Mouse (Mus musculus) layer of hippocampus, adult 2 months (tissue): ENCODE data around the gene Ghrhr. TPM values are rescaled to one million over a fixed set of nuclear protein-coding genes. Genes with fewer than 3 reads are reported as not detected.
A peak's percentile ranks its signal among the peaks of the same experiment; 100 is the strongest.

Experiments used
- DNase-seq, 2 experiments: peaks; one replicate each; pipeline ENCODE4 v3.0.0; 2022; ENCODE audit warnings: low spot score in 2 of 2
- H3K27ac ChIP-seq: fragments of 200-600 bp; 2 replicates; pipeline ENCODE4 v1.8.1; 2022
- H3K4me3 ChIP-seq: fragments of 200-600 bp; 2 replicates; pipeline ENCODE4 v1.8.1; 2022; ENCODE audit warnings: mild to moderate bottlenecking
- CTCF ChIP-seq: fragments of 200-600 bp; conservative IDR thresholded peaks from 2 replicates; pipeline ENCODE4 v1.8.1; 2022; ENCODE audit warnings: antibody characterized with exemption, mild to moderate bottlenecking, moderate library complexity
- total RNA-seq, 2 experiments: library from RNA; stranded (reverse); gene quantifications; 2 replicates each; pipeline ENCODE4 v1.2.3; 2021

Gene Ghrhr
- total RNA-seq, 2 experiments from 2014 or later, result not detected

DNA sequence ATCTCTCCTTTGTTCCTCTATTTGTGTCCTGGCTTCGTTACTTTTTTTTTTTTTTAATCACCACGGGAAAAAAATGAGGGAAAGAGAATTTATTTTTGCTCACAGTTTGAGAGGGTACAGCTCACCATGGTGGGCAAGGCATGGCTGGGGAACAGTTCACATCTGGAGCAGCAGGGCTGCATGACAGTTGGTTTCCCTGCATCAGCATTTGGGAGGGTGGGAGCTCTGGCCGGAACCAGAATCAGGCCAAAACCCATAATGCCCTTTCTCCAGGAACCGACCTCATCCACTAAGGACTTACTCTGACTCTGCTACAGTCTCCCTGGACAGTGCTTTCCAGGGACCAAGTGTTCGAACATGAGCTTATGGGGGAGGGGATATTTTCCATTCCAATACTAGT lies 13.2 kb downstream of the Ghrhr start:
- Histone ChIP-seq H3K4me3 (no peak overlapping the region), H3K27ac (no peak overlapping the region)
- no peak for DNase-seq
- no peak for TF ChIP-seq CTCF

DNA sequence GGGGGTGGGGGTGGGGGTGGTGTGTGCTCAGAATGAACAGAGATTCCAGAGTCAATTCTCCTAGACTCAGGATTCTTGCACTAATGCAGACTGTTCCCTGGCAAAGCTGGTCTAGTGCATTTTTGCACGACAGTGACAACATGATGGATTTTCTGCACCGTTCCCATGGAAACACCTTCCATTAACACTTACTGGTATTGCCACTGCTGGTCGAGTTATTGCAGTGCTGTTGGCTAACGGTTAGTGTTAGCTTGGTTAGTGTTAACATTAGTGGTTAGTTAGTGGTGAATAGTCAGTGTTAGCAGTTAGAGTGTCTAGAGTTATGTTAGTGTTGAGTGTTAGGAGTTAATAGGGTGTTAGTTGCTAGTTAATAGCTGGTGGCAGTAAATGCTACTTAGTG lies 15.7 kb downstream of the Ghrhr start:
- H3K27ac ChIP-seq, result peak overlapping the region; percentile 49; the same call in 1 of the 2 replicates
- DNase-seq, result no peak
- no peak overlapping the region for H3K4me3 ChIP-seq
- no peak for TF ChIP-seq CTCF

DNA sequence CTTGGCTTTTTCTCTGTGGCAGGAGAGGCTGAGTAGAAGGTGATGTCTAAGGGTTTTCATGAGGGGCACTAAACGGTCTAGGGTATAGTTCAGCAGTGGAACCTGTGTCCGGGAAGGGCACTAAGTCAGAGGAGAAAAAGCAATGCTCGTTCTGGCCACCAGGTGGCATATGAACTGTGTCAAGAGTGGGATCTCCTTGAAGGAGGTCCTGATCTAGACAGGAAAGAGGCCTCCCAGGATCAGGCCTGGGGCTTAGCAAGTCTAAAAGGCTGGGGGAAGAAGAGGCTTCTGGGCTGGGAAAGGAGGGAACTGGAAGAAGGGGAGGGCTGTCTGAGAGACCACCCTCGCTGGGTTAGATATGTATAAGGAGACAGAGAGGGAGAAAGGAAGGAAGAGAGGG lies 16.4 kb downstream of the Ghrhr start:
- TF ChIP-seq CTCF, result peak; percentile 88
- peak overlapping the region; percentile 49; the same call in 1 of the 2 replicates for H3K27ac ChIP-seq
- no peak overlapping the region for H3K4me3 ChIP-seq
- peak; percentile 67 to 85 for DNase-seq

DNA sequence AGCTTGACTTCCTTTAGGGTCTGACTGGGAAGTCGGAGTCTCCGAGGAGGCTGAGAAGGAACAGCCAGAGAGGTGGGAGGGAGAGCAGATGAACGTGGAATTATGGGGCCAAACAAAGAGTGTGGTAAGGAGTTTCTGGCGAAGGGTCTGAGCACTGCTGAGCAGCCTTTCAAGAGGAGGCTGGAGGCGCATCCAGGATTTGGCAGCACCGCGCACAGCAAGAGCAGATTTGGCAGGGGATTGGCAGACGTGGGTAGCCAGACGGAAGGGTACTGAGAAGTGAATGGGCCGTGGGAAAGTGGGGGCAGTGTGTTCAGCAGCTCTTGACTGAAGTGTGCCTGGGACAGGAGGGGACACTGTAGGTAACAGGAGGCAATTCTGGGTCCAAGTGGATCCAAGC lies 18.8 kb downstream of the Ghrhr start:
- Histone ChIP-seq H3K27ac (peak overlapping the region; percentile 93), H3K4me3 (no peak overlapping the region)
- TF ChIP-seq CTCF, result no peak
- DNase-seq, result peak; percentile 80 to 86

DNA sequence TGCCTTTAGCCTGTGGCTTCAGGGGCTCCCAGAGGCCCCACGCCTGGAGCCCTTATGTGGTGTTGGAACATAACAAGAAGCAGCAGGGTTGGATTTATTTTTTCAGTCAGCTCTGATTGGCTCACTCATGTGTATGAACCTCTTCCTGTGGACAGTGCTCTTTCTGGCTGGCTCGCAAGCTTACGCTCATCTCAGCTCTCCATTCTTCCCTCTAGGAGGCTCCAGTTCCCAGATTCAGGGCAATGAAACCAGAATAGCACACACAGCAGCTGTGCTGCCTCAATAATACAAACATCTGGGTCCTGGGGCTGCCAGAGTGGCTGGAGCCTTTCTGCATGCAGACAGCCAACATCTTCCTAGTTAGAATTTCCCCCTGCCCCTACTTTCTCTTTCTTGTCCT lies 20.1 kb downstream of the Ghrhr start:
- H3K4me3 ChIP-seq, result peak overlapping the region; percentile 17; the same call in 1 of the 2 replicates
- TF ChIP-seq CTCF, result peak; percentile 69
- DNase-seq, result peak in 1 of 2 experiments; percentile 52
- peak overlapping the region; percentile 93 for H3K27ac ChIP-seq

DNA sequence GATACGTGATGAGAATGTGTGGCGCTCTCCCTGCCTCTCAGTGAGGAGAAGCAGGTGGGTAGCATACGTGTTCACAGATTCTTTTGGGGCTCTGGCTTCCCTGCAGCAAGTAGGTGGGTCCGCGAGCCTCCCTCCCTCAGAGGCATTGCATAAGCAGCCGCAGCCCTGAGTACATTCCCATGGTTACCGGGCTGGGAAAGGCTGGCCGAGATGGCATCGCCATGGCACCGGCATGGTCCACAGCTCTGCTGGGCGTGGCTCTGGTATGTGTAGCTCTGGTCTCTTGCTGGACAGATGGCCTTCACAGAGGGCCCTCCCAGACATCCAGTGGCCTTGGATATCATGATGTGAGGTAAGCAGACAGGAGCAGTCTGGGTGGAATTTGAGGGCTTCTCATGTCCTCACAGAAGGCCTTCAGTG lies 20.5 kb downstream of the Ghrhr start:
- H3K4me3 ChIP-seq, result peak overlapping the region; percentile 17; the same call in 1 of the 2 replicates
- H3K27ac ChIP-seq, result peak overlapping the region; percentile 93
- peak; percentile 71 to 79 for DNase-seq
- no peak for TF ChIP-seq CTCF

DNA sequence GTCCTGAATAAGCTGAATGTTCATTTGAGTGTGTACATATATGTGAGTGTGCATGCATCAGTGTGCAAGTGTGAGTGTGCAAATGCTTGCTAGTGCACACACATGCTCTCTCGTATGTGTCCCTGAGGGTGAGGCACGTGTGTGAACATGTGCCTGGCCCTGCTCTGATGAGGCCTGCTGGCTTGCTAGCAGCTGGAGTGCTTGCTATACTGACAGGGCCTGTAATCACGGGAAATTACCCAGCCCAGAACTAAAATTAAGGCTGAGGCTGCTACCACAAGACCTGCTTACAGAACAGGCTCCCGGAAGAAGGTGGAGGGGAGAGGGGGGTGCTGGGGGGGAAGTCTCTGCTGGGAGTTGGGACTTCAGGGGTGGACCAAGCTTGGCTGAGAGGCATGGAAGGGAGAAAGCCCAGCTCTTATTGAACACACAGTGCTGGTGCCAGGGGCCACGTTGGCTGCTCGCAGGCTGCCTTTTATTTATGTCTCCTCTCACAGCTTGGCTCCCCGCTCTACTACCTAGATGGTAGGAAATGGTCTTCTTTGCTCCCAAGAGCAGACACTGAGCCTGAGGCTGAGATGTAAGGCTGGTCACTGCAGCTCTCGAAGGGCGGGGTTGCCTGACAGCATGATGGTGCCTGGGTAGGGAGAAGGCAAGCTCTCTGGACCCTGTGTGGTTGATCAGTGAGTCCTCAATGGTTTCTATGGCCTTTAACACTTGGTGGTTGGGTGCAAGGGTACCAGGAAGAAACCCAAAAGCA lies 23.0 kb downstream of the Ghrhr start:
- H3K27ac ChIP-seq, result peak overlapping the region; percentile 93
- no peak for DNase-seq
- H3K4me3 ChIP-seq, result no peak overlapping the region
- no peak for TF ChIP-seq CTCF

DNA sequence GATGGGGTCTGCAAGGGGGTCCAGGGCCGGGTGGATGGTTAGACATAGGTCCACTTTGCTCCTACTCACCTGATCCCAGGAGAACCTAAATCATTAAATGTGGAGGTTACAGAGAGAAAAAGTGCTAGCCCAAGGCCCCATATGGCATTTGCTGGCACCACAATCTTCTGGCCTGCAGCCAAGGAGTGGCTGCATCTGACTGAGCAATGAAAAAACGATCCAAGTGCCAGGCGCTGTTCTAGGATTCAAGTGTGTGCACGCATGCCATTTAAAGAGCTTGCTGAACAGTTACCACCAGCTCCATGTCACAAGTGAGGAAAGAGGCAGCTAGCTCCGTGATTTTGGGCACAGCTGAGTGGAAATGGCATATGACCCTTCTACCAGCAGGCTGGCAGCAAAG lies 23.8 kb downstream of the Ghrhr start:
- H3K27ac ChIP-seq, result peak overlapping the region; percentile 93
- peak; percentile 78 to 83 for DNase-seq
- TF ChIP-seq CTCF, result no peak

DNA sequence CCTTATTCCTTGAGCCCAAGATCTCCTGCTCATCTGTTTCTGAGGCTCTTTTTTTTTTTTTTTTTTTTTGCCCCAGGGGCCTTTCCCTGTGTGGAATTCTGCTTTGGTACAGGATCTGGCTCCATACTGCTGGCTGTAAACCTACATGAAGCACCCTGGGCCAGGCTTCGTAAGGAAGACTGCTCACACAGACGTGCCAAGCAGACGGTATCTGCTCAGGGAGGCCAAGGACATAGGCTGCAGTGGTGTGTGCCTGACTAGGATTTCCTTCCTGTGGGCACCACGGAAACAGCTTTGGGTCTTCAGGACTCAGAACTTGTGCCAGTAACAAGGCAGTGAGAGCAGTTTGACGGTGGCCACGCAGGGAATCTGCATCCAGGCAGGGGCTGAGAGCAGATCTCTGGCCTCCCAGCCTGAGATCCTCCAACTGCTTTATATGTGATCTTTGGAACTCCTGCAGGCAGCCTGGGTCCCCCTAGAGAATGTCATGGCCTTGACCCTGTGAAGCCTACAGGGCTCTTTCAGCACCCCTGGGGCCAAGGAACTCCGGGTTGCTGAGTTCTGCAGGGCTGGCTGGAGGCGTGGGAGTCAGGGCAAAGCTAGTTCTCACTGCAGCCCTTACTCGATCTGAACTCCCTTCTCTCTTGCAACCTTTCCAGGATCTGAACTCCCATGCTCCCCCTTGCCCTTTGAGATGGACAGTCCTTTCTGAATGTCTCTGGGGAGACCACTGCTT lies 26.1 kb downstream of the Ghrhr start:
- peak overlapping the region; percentile 16; the same call in 1 of the 2 replicates for H3K27ac ChIP-seq
- DNase-seq, result no peak
- no peak for TF ChIP-seq CTCF

More for the DNA sequence above, 23.8 kb downstream of the Ghrhr start:
- H3K4me3 ChIP-seq, result no peak overlapping the region

DNA sequence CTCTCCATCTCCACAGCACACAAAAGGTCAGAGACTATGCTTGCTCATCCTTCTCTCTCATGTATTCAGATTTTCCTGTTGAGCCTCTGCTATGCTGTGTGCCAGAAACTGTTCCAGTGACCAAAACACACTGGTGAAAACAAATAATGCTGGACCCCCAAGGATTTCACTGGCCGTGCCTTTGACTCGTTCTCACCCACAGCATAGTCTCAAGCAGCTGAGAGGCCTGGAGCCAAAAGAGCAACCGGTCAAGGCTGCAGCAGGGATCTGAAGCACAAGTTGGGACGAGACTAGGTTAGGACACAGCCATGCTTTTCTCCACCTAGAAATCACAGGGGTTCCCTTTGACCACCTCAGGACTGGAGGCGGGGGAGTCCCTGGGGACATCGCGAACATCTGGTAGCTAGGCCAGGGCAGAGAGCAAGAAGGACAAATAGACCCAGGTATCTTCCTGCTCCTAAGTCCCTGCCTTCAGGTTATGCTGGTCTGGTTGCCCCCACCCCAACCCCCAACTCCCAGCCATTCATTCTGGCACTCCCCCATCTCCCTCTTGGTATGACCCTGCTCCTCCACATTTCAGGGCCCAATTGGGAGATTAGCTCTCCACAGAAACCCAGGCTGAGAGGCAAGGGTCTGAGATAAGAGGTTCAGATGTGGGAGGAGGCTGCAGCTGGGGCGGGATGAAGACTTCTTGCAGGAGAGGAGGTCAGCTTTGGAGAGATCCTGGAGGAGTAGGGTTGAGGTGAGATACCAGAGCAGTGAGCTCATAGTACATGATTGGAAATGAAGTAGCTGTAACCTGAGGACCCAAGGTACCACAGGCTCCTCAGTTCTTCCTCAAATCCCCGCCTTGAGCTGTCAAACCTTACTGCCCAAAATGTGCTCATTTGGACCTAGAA lies 27.6 kb downstream of the Ghrhr start:
- no peak for TF ChIP-seq CTCF
- no peak for DNase-seq
- Histone ChIP-seq H3K27ac (no peak overlapping the region), H3K4me3 (no peak overlapping the region)

More for the DNA sequence above, 26.1 kb downstream of the Ghrhr start:
- no peak overlapping the region for H3K4me3 ChIP-seq

DNA sequence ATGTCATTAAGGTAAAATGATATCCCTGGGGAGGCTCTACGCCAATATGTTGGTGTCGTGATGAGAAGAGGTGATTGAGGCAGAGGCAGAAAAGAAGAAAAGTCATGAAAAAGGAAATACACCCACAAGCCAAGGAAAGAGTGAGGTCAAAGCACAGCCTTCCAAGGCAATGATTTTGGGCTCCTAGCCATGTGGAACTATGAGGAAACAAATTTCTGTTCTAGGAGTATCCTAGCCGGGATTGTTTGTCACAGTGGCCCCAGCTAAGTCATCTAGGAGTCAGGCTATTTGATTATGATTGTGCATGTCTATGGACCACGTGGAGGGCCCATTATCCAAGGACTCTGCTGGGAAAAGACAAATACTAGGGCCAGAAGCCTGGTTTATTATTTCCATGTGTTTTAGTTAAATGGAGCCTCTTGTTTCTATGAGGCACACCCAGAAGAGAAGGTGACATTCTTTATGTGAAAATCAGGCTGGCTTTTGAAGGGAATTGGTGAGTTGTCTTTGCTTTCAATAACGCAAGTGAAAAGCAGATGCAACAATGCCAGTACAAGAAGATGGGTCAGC lies 28.4 kb downstream of the Ghrhr start:
- DNase-seq, result no peak
- TF ChIP-seq CTCF, result no peak
- Histone ChIP-seq H3K4me3 (no peak overlapping the region), H3K27ac (no peak overlapping the region)

DNA sequence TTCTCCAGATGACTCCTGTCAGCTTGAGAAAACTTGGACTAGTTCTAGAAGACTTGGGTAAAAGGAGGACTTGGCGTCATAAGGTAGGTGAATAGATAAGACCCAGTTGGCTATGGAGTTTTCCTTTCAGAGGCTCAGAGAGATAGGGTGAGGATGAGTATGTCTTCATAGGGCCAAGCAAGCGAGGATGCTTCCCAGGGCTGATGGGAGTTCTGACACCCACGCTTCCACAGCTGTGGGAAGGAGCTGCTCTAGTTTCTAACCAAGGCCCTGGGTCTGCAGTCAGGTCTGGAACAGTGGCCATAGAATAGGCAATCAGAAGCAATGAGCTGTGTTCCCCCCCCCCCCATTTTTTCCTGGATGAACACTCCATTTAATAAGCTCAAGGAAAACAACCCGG lies 31.2 kb downstream of the Ghrhr start:
- no peak overlapping the region for H3K4me3 ChIP-seq
- no peak for TF ChIP-seq CTCF
- no peak for DNase-seq
- H3K27ac ChIP-seq, result no peak overlapping the region
